ENCODE assay signal across 15 mouse cellular contexts in genomic region chr7:96440161-96440707, GRCm38 (mm10).
"Had no signal": no experiment of that assay in that cellular context is flagged by ENCODE, and none has a peak within 500 bp of the region (broad histone marks: within the 10 kb centered on the region; RNA-seq: fewer than 3 reads in every experiment).

No protein-coding gene starts in this region.

- H3K27me3 ChIP-seq: liver, embryonic 15.5 days; neural tube, embryonic 15.5 days; stomach, embryonic 15.5 days had no signal

- DNase-seq: kidney, postnatal 10 days; lung, adult 2 months; lung, postnatal 36 days; midbrain, embryonic 14.5 days; right cerebral cortex, postnatal 4 days; spleen, adult 18-20 months; thymus, postnatal 36 days had no signal

- H3K9ac ChIP-seq: liver, embryonic 15.5 days; neural tube, embryonic 15.5 days; stomach, embryonic 15.5 days had no signal

- H3K9me3 ChIP-seq: limb, embryonic 10.5 days; liver, embryonic 15.5 days; neural tube, embryonic 15.5 days; stomach, embryonic 15.5 days had no signal

- H3K4me3 ChIP-seq: left cerebral cortex, adult 2 months; limb, embryonic 10.5 days; liver, embryonic 15.5 days; myocyte; neural tube, embryonic 15.5 days; stomach, embryonic 15.5 days had no signal

- H3K27ac ChIP-seq: left cerebral cortex, adult 2 months; limb, embryonic 10.5 days; liver, embryonic 15.5 days; neural tube, embryonic 15.5 days; stomach, embryonic 15.5 days had no signal

- H3K36me3 ChIP-seq: limb, embryonic 10.5 days; liver, embryonic 15.5 days; neural tube, embryonic 15.5 days; stomach, embryonic 15.5 days had no signal

- ATAC-seq: lung, postnatal 0 days had no signal

- H3K4me1 ChIP-seq: limb, embryonic 10.5 days; liver, embryonic 15.5 days; neural tube, embryonic 15.5 days; stomach, embryonic 15.5 days had no signal

- H3K4me2 ChIP-seq: liver, embryonic 11.5 days; liver, embryonic 15.5 days; neural tube, embryonic 15.5 days; stomach, embryonic 15.5 days had no signal
